Mouse (Mus musculus): Measurements from ENCODE around the gene Ecm1. TPM values are rescaled to one million over a fixed set of nuclear protein-coding genes. Genes with fewer than 3 reads are reported as not detected.

Gene Ecm1
- total and polyA plus RNA-seq, 2 experiments from 2014 or later = 22.9 to 55.8 TPM

DNA sequence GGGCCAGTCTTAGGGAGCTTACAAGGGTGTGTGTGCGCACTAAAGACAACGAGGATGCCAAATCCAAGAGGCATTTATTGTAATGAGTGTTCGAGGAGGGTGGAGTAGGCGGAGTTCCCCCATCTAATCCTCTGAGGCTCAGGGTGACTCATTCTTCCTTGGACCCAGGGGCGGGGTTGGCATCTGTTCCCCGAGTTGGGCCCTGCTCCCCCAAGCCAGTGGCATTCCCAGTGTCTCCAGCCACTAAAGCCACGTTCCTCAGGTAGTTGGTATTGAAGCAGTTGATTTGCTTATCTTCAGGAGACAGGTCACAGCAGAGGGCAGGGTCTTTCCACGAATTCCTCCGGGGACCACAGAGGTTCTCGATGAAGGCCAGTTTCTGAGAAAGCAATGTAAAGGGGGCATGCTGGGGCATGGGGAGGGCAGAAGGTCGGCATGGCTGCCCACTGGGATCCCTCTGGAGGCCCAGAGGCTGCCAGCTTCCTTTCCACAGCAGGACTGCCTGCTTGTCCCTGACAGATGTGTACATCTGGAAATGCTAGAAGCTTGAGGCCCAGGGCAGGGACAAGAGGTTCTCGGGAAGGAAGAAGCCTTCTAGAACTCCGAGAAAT, 5.2 kb downstream of the Ecm1 start:
- no peaks in the 10 kb centered on the region for H3K9me3 ChIP-seq (replicated peaks; ENCODE audit: control insufficient read depth, low read length)
- no peak overlapping the region for H3K4me3 ChIP-seq (ENCODE audit: low read depth, low read length)
- H3K9ac ChIP-seq (replicated peaks; ENCODE audit: low read depth, low read length) = no peak overlapping the region
- ATAC-seq (ENCODE audit: insufficient read depth, low read depth) = no peak
- DNase-seq (ENCODE audit: low spot score) = no peak
- no peaks in the 10 kb centered on the region for H3K27me3 ChIP-seq (ENCODE audit: control insufficient read depth, insufficient read depth, low read length)
- peaks cover 12% of the 10 kb centered on the region for H3K36me3 ChIP-seq (replicated peaks; ENCODE audit: control insufficient read depth, insufficient read depth, low read length)
- H3K4me2 ChIP-seq (ENCODE audit: low read depth, low read length) = no peak overlapping the region
- TF ChIP-seq EP300 (IDR thresholded peaks at IDR 0.05; ENCODE audit: low read depth) (no peak), CTCF (IDR thresholded peaks at IDR 0.05; ENCODE audit: low read depth) (no peak)
- 73% methylated on average over 13 of the region's 13 CpGs for WGBS
- peaks cover 15% of the 10 kb centered on the region for H3K4me1 ChIP-seq (ENCODE audit: control insufficient read depth, insufficient read depth)
- no peak overlapping the region for H3K27ac ChIP-seq (ENCODE audit: low read depth)

DNA sequence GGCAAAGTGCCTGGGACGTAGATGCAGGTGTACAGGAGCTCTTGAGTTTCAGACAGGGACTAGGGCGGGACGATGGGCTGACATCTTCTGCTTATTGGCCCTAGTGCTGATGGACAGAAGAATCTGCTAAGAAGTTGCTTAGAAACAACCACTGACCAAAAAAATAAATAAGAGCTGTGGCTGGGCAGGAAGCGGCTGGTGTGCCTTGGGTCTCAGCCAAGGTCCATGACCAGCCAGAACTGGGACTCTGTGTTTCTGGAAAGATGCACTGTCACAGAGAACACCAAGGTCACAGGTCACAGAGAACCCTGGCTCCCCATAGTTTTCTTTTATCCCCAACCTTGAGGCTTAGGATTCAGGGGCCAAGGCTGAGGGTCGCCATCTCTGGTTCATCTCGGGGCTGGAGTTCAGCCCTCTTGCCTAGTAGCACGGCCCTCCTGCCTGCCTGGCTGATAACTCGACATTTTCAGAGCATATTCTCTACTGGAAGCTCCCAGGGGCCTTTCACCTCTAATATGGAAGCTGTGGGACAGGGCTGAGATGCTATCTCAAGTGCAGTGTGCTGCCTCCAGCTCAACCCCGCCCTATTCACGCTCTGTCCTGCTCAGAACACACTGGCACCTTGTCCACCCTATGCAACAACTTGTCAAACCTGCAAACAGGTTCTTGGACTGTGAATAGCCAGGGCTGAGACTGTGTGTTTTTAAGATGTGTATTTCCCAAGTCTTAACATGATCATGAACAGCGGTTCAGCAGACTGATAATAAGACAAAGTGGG, 6.4 kb downstream of the Ecm1 start:
- Histone ChIP-seq H3K4me2 (ENCODE audit: low read depth, low read length) (no peak overlapping the region), H3K4me3 (ENCODE audit: low read depth, low read length) (no peak overlapping the region), H3K9ac (replicated peaks; ENCODE audit: low read depth, low read length) (no peak overlapping the region), H3K4me1 (ENCODE audit: control insufficient read depth, insufficient read depth) (peaks cover 16% of the 10 kb centered on the region), H3K27me3 (ENCODE audit: control insufficient read depth, insufficient read depth, low read length) (no peaks in the 10 kb centered on the region), H3K27ac (ENCODE audit: low read depth) (peak overlapping the region; percentile 67), H3K9me3 (replicated peaks; ENCODE audit: control insufficient read depth, low read length) (no peaks in the 10 kb centered on the region), H3K36me3 (replicated peaks; ENCODE audit: control insufficient read depth, insufficient read depth, low read length) (peaks cover 12% of the 10 kb centered on the region)
- peak; percentile 49 for DNase-seq (ENCODE audit: low spot score)
- ATAC-seq (ENCODE audit: insufficient read depth, low read depth) = peak; percentile 40; the same call in 1 of the 2 replicates
- 51% methylated on average over 11 of the region's 11 CpGs for WGBS
- no peak for TF ChIP-seq EP300 (IDR thresholded peaks at IDR 0.05; ENCODE audit: low read depth)
- no peak for TF ChIP-seq CTCF (IDR thresholded peaks at IDR 0.05; ENCODE audit: low read depth)

DNA sequence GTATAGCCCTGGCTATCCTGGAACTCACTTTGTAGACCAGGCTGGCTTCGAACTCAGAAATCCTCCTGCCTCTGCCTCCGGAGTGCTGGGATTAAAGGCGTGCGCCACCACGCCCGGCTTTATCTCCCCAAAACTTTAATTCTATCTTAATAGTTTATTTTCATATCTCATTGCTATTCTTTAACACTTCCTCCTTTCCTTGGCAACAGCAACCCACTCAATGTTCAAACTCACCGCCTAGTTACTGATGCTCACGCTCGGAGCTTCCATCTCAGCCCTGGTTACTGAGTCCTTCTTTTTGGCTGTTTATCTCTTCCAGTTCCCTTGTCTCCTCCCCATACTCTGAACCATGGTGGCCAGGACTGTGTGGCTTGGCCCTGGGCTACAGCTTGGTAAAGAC, 7.1 kb downstream of the Ecm1 start:
- WGBS = 86% methylated on average over 9 of the region's 9 CpGs
- DNase-seq (ENCODE audit: low spot score) = no peak
- Histone ChIP-seq H3K36me3 (replicated peaks; ENCODE audit: control insufficient read depth, insufficient read depth, low read length) (peaks cover 12% of the 10 kb centered on the region), H3K9me3 (replicated peaks; ENCODE audit: control insufficient read depth, low read length) (no peaks in the 10 kb centered on the region), H3K4me2 (ENCODE audit: low read depth, low read length) (no peak overlapping the region), H3K4me3 (ENCODE audit: low read depth, low read length) (no peak overlapping the region), H3K27ac (ENCODE audit: low read depth) (peak overlapping the region; percentile 26; the same call in 1 of the 2 replicates), H3K27me3 (ENCODE audit: control insufficient read depth, insufficient read depth, low read length) (no peaks in the 10 kb centered on the region), H3K4me1 (ENCODE audit: control insufficient read depth, insufficient read depth) (peaks cover 13% of the 10 kb centered on the region), H3K9ac (replicated peaks; ENCODE audit: low read depth, low read length) (no peak overlapping the region)
- ATAC-seq (ENCODE audit: insufficient read depth, low read depth) = no peak
- TF ChIP-seq EP300 (IDR thresholded peaks at IDR 0.05; ENCODE audit: low read depth) (no peak), CTCF (IDR thresholded peaks at IDR 0.05; ENCODE audit: low read depth) (no peak)

DNA sequence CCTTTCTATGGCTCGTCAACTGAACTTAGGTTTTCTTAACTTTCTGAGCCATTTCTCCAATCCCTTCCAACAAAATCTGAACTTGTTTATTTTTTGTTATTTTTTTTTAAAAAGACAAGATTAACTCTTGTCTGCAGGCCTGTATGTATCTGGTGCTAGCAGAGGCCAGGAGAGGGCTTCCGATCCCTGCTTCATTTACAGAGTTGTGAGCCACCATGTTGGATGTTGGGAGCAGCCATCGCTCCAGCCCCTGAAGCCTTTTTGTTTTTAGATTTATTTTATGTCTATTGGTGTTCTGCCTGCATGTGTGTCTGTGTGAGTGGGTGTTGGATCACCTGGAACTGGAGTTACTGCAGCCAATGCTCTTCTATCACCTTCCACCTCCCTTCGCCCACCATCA, 7.6 kb downstream of the Ecm1 start:
- H3K4me2 ChIP-seq (ENCODE audit: low read depth, low read length) = no peak overlapping the region
- TF ChIP-seq EP300 (IDR thresholded peaks at IDR 0.05; ENCODE audit: low read depth) (no peak), CTCF (IDR thresholded peaks at IDR 0.05; ENCODE audit: low read depth) (0 out of 2 replicates have a peak, but pooled peaks have one; percentile 17)
- WGBS = 82% methylated on average over 4 of the region's 4 CpGs
- H3K27me3 ChIP-seq (ENCODE audit: control insufficient read depth, insufficient read depth, low read length) = no peaks in the 10 kb centered on the region
- peaks cover 13% of the 10 kb centered on the region for H3K4me1 ChIP-seq (ENCODE audit: control insufficient read depth, insufficient read depth)
- no peaks in the 10 kb centered on the region for H3K9me3 ChIP-seq (replicated peaks; ENCODE audit: control insufficient read depth, low read length)
- no peak for DNase-seq (ENCODE audit: low spot score)
- ATAC-seq (ENCODE audit: insufficient read depth, low read depth) = no peak
- peaks cover 12% of the 10 kb centered on the region for H3K36me3 ChIP-seq (replicated peaks; ENCODE audit: control insufficient read depth, insufficient read depth, low read length)
- H3K4me3 ChIP-seq (ENCODE audit: low read depth, low read length) = no peak overlapping the region
- H3K27ac ChIP-seq (ENCODE audit: low read depth) = no peak overlapping the region
- no peak overlapping the region for H3K9ac ChIP-seq (replicated peaks; ENCODE audit: low read depth, low read length)

DNA sequence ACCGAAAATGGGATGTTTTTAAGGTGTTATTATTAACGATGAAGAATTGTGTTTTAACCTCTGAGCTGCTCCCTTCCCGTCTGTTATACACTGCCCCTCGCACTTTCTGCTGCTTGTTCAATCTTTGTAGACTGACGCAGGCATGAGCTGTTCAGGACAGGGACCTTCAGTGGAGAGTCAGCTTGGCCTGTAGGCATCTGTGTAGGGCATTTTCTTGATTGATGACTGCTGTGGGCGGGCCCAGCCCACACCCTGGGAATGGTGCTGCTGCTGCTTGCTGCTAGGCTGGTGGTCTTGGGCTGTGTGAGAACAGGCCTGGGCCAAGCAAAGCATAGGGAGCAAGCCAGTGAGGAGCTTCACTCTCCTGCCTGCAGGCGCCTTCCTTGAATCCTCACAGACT, 8.9 kb downstream of the Ecm1 start:
- peaks cover 7% of the 10 kb centered on the region for H3K36me3 ChIP-seq (replicated peaks; ENCODE audit: control insufficient read depth, insufficient read depth, low read length)
- H3K4me2 ChIP-seq (ENCODE audit: low read depth, low read length) = no peak overlapping the region
- no peak for DNase-seq (ENCODE audit: low spot score)
- no peaks in the 10 kb centered on the region for H3K27me3 ChIP-seq (ENCODE audit: control insufficient read depth, insufficient read depth, low read length)
- H3K4me1 ChIP-seq (ENCODE audit: control insufficient read depth, insufficient read depth) = peaks cover 13% of the 10 kb centered on the region
- no peak for TF ChIP-seq CTCF (IDR thresholded peaks at IDR 0.05; ENCODE audit: low read depth)
- TF ChIP-seq EP300 (IDR thresholded peaks at IDR 0.05; ENCODE audit: low read depth) = no peak
- no peak overlapping the region for H3K27ac ChIP-seq (ENCODE audit: low read depth)
- H3K9me3 ChIP-seq (replicated peaks; ENCODE audit: control insufficient read depth, low read length) = no peaks in the 10 kb centered on the region
- H3K9ac ChIP-seq (replicated peaks; ENCODE audit: low read depth, low read length) = no peak overlapping the region
- WGBS = 88% methylated on average over 7 of the region's 7 CpGs
- no peak for ATAC-seq (ENCODE audit: insufficient read depth, low read depth)
- no peak overlapping the region for H3K4me3 ChIP-seq (ENCODE audit: low read depth, low read length)

Measured in heart, postnatal 0 days (tissue).